Comparison of ENCODE assay signal across 11 mouse cellular contexts in the genomic region with DNA sequence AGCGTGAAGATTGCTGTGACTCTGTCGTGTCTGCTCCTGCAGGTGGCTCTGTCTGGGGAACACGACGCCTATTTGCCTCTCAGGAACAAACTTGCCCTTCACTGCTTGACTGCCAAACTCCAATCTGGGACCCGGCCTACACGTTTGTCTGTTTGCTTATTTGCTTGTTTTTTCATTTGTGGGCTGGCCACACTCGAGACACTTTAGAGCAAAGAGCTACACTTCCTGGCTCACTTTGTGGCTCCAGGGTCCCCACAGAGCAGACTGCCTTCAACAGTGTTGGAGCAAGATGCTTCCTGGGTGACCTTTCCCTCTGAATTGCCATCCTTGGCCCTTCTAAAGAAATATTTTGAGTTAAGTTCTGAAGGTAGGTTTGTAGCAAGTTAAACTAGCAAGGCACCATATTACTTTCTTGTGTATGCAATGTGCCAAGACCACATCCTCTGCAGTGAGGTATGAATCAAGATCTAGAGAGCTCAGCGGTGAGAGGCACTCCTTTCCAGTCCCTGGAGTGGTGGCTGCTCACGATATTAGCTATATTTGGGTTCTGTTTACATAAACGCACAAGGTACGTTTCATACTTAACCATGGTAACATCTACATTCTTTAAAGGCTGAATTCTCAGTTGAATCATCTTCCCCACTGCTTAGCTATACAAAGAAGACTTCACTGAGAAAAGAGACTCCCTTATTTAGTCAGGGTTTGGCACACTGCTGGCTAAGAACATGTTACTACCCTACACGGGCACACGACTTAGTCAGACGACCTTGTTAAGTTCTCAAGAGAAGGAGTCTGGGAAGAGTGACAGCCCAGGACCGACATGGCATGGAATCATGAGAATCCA.
DNase-seq lines count a peak whose midpoint lies in the region; ATAC-seq and TF ChIP-seq lines count a peak whose summit lies in the region.
"Had no signal": no experiment of that assay in that cellular context is flagged by ENCODE, and none has a peak within 500 bp of the region (broad histone marks: within the 10 kb centered on the region; RNA-seq: fewer than 3 reads in every experiment).

No protein-coding gene starts in this region.

- no peak overlapping the region for H3K9ac ChIP-seq in heart, embryonic 11.5 days (ENCODE audit: low read depth, low read length)
- no peak overlapping the region for H3K9ac ChIP-seq in intestine, postnatal 0 days (ENCODE audit: low read depth, low read length)
- H3K9ac ChIP-seq: hindbrain, embryonic 14.5 days had no signal

- no peak overlapping the region for H3K4me2 ChIP-seq in heart, embryonic 11.5 days
- no peak overlapping the region for H3K4me2 ChIP-seq in intestine, postnatal 0 days (replicated peaks; ENCODE audit: low read depth)
- H3K4me2 ChIP-seq: hindbrain, embryonic 14.5 days had no signal

- intact Hi-C loops in heart, postnatal 10 days (cut with DNase I) = no loop called here

- no peaks in the 10 kb centered on the region for H3K27me3 ChIP-seq in heart, embryonic 11.5 days (ENCODE audit: control insufficient read depth, insufficient read depth, low read length)
- no peaks in the 10 kb centered on the region for H3K27me3 ChIP-seq in intestine, postnatal 0 days (replicated peaks; ENCODE audit: control insufficient read depth, insufficient read depth, low read length)

- 43% methylated on average over 15 of the region's 15 CpGs for WGBS in heart, embryonic 11.5 days (ENCODE audit: insufficient replicate concordance)
- WGBS in intestine, postnatal 0 days = 61% methylated on average over 15 of the region's 15 CpGs

- 0 out of 2 replicates have a peak, but pooled peaks have one; percentile 12 for TF ChIP-seq CTCF in intestine, postnatal 0 days (IDR thresholded peaks at IDR 0.05; ENCODE audit: low read depth)

- no peak overlapping the region for H3K4me3 ChIP-seq in heart, embryonic 11.5 days (ENCODE audit: low read depth, low read length)
- no peak overlapping the region for H3K4me3 ChIP-seq in intestine, postnatal 0 days (ENCODE audit: low read depth, low read length)

- H3K27ac ChIP-seq in heart, embryonic 11.5 days (ENCODE audit: low read depth, low read length) = peak overlapping the region; percentile 30
- H3K27ac ChIP-seq in intestine, postnatal 0 days (ENCODE audit: low read depth, low read length) = peak overlapping the region; percentile 42
- H3K27ac ChIP-seq: hindbrain, embryonic 14.5 days had no signal

- H3K36me3 ChIP-seq in heart, embryonic 11.5 days (ENCODE audit: control insufficient read depth, insufficient read depth, low read length) = no peaks in the 10 kb centered on the region
- H3K36me3 ChIP-seq in intestine, postnatal 0 days (ENCODE audit: control insufficient read depth, insufficient read depth) = no peaks in the 10 kb centered on the region

- no peak for ATAC-seq in heart, embryonic 11.5 days (replicated peaks; ENCODE audit: insufficient number of reproducible peaks, low FRiP score, low TSS enrichment)
- ATAC-seq in intestine, postnatal 0 days = no peak
- ATAC-seq: forebrain, embryonic 14.5 days had no signal

- peaks cover 45% of the 10 kb centered on the region for H3K4me1 ChIP-seq in heart, embryonic 11.5 days (ENCODE audit: control insufficient read depth, insufficient read depth, low read length)
- peaks cover 15% of the 10 kb centered on the region for H3K4me1 ChIP-seq in intestine, postnatal 0 days (replicated peaks; ENCODE audit: control insufficient read depth, insufficient read depth, low read length)

- DNase-seq in heart, postnatal 10 days = no peak
- DNase-seq in thymus, postnatal 0 days (ENCODE audit: low spot score) = peak; percentile 21
- DNase-seq in thymus, adult 18-20 months = no peak
- no peak for DNase-seq in right cerebral cortex, adult 2 months (ENCODE audit: low spot score in 2 of 2)
- DNase-seq in layer of hippocampus, adult 11-12 months (ENCODE audit: low spot score) = no peak
- no peak for DNase-seq in left cerebral cortex, adult 18-20 months (ENCODE audit: low spot score in 2 of 2)
- DNase-seq: layer of hippocampus, postnatal 36 days had no signal

- no peaks in the 10 kb centered on the region for H3K9me3 ChIP-seq in heart, embryonic 11.5 days (replicated peaks; ENCODE audit: control insufficient read depth, low read length)
- no peaks in the 10 kb centered on the region for H3K9me3 ChIP-seq in intestine, postnatal 0 days (ENCODE audit: control insufficient read depth)
